Mouse (Mus musculus) brain, embryonic 14.5 days (tissue): Measurements from ENCODE around the gene Lin7b.

ENCODE experiments used
- CTCF ChIP-seq: fragments of 200-500 bp; IDR thresholded peaks from 2 replicates; pipeline ENCODE4 v1.5.1; 2012; ENCODE audit warnings: inconsistent platforms, mild to moderate bottlenecking, moderate library complexity, borderline replicate concordance; ENCODE audit not compliant: insufficient read depth, insufficient read length; ENCODE audit errors: extremely low read depth
- POLR2A ChIP-seq: fragments of 200-500 bp; IDR thresholded peaks from 2 replicates; pipeline ENCODE4 v1.6.1; 2012; ENCODE audit warnings: mild to moderate bottlenecking, inconsistent platforms, borderline replicate concordance; ENCODE audit not compliant: poor library complexity, insufficient read depth, insufficient read length, severe bottlenecking; ENCODE audit errors: extremely low read depth

- TF ChIP-seq CTCF (no peak), POLR2A (no peak)
Observed at GRCm38 (mm10) chr7:45408949-45409348, 38.6 kb upstream of the Lin7b start.
